Mouse (Mus musculus) embryonic facial prominence, embryonic 11.5 days (tissue): ENCODE measurements around the gene Tescl. TPM values are rescaled to one million over a fixed set of nuclear protein-coding genes. Genes with fewer than 3 reads are reported as not detected.

Experiments
- microRNA-seq: library from miRNA; unstranded; fragments of <30 nt; microRNA quantifications from one replicate; pipeline ENCODE4, GENCODE M21; 2016; ENCODE audit warnings: borderline number of aligned reads
- polyA plus RNA-seq: library from polyadenylated mRNA; unstranded; fragments of >200 nt; fragmentation: Nextera tagmentation; extraction: Ambion mirVana; gene quantifications from 2 replicates; pipeline ENCODE4 v1.2.1, GENCODE M21; 2014

Tescl gene
- polyA plus RNA-seq, 1 experiment from 2014 or later, result not detected

Small RNAs within 50 kb of the gene (microRNA-seq; reads per million reads assigned to microRNA genes)
- not detected for gene Gm27592

Other genes with a start within 250 kb of the Tescl start
- 4.3 and 4.4 TPM in 2 replicates for gene Zfp112, start 221.6 kb downstream of the Tescl start, polyA plus RNA-seq
- 16.7 and 17.3 TPM in 2 replicates for gene Zfp235, start 199.8 kb downstream of the Tescl start, polyA plus RNA-seq
- gene Zfp114, start 158.9 kb downstream of the Tescl start, polyA plus RNA-seq, result 3.7 TPM in 2 replicates
- gene Zfp111, start 122.5 kb downstream of the Tescl start, polyA plus RNA-seq, result 12.2 and 13.8 TPM in 2 replicates
- gene Zfp109, start 96.4 kb downstream of the Tescl start, polyA plus RNA-seq, result 5.1 and 5.7 TPM in 2 replicates
- gene Zfp108, start 79.1 kb downstream of the Tescl start, polyA plus RNA-seq, result 3.8 and 4.0 TPM in 2 replicates
- gene Zfp93, start 63.5 kb downstream of the Tescl start, polyA plus RNA-seq, result 9.8 and 11.7 TPM in 2 replicates
- 48.0 and 58.8 TPM in 2 replicates for gene Zfp61, start 32.7 kb downstream of the Tescl start, polyA plus RNA-seq
- 10.7 and 15.2 TPM in 2 replicates for gene Zfp94, start 17.3 kb downstream of the Tescl start, polyA plus RNA-seq
- gene Lypd5, start 15.3 kb upstream of the Tescl start, polyA plus RNA-seq, result not detected in 2 replicates
- 2.2 and 2.3 TPM in 2 replicates for gene Kcnn4, start 36.3 kb upstream of the Tescl start, polyA plus RNA-seq
- gene Smg9, start 65.7 kb upstream of the Tescl start, polyA plus RNA-seq, result 13.8 and 18.6 TPM in 2 replicates
- gene Irgc1, start 118.4 kb upstream of the Tescl start, polyA plus RNA-seq, result not detected in 2 replicates
- 1.1 and 2.1 TPM in 2 replicates for gene Plaur, start 128.5 kb upstream of the Tescl start, polyA plus RNA-seq
- gene Cadm4, start 148.1 kb upstream of the Tescl start, polyA plus RNA-seq, result 1.9 and 3.6 TPM in 2 replicates
- 52.5 and 58.0 TPM in 2 replicates for gene Zfp428, start 173.1 kb upstream of the Tescl start, polyA plus RNA-seq
- gene AC161166.1, start 178.5 kb upstream of the Tescl start, polyA plus RNA-seq, result 0.25 and 0.32 TPM in 2 replicates
- 8.0 and 8.7 TPM in 2 replicates for gene Irgq, start 196.8 kb upstream of the Tescl start, polyA plus RNA-seq
- not detected in 2 replicates for gene Pinlyp, start 212.2 kb upstream of the Tescl start, polyA plus RNA-seq
- gene Xrcc1, start 212.4 kb upstream of the Tescl start, polyA plus RNA-seq, result 99.0 and 111 TPM in 2 replicates